7 mouse cellular contexts compared by ENCODE assay signal in the genomic region with DNA sequence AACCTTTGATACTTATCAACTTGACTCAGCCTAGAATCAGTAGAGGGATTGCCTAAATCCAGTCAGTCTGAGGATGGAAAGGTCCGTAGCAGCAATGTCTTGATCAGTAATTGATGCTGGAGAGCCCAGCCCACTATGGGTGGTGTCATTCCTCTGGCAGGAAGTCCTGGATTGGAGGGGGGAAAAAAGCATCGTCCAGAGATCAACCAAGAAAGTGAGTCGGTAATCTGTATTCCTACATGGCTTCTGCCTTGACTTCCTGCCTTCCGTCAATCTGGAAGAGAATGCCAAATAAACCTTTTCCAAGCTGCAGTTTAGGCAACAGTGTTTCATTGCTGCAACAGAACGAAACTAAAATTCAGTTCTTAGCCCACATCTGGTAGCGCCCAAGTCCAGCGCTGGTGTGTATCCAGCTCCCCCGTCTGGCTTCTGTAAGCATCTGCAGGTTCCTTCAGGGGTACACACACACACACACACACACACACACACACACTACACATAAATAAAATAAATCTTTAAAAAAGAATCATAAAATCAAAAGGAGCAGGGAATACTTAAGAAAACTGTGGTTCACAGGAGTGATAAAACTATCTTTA. TPM values are rescaled to one million over a fixed set of nuclear protein-coding genes. Genes with fewer than 3 reads are reported as not detected.
A peak's percentile ranks its signal among the peaks of the same experiment; 100 is the strongest.
DNase-seq lines count a peak whose midpoint lies in the region; ATAC-seq and TF ChIP-seq lines count a peak whose summit lies in the region.

No protein-coding gene starts in this region.

- no peaks in the 10 kb centered on the region for H3K27me3 ChIP-seq in lung, postnatal 0 days (replicated peaks; ENCODE audit: insufficient read depth, low read length)
- peaks cover 7% of the 10 kb centered on the region; the same call in 1 of the 2 replicates for H3K27me3 ChIP-seq in forebrain, embryonic 10.5 days (ENCODE audit: poor library complexity, severe bottlenecking)
- no peaks in the 10 kb centered on the region for H3K27me3 ChIP-seq in kidney, embryonic 16.5 days (ENCODE audit: insufficient read depth, low read length)
- H3K27me3 ChIP-seq in small intestine, adult 2 months (ENCODE audit: control insufficient read depth, insufficient read depth, low read length): no peaks in the 10 kb centered on the region

- no peak for TF ChIP-seq EP300 in lung, postnatal 0 days (IDR thresholded peaks at IDR 0.05)

- WGBS in lung, postnatal 0 days: 73% methylated on average over 8 of the region's 8 CpGs
- WGBS in forebrain, embryonic 10.5 days: 89% methylated on average over 8 of the region's 8 CpGs
- WGBS in kidney, embryonic 16.5 days: 86% methylated on average over 8 of the region's 8 CpGs
- 64% methylated on average over 8 of the region's 8 CpGs for WGBS in small intestine, adult 2 months

- TF ChIP-seq POLR2A in small intestine, adult 2 months (IDR thresholded peaks at IDR 0.05; ENCODE audit: low read depth, low read length): no peak

- peak overlapping the region; percentile 81; the same call in 1 of the 2 replicates for H3K27ac ChIP-seq in lung, postnatal 0 days (ENCODE audit: low read length)
- H3K27ac ChIP-seq in forebrain, embryonic 10.5 days: peak overlapping the region; percentile 88; the same call in 1 of the 2 replicates
- peak overlapping the region; percentile 64 for H3K27ac ChIP-seq in kidney, embryonic 16.5 days (ENCODE audit: low read length)
- peak overlapping the region; percentile 89; the same call in 1 of the 2 replicates for H3K27ac ChIP-seq in small intestine, adult 2 months (ENCODE audit: insufficient read depth, low read depth, low read length)

- H3K9me3 ChIP-seq in lung, postnatal 0 days (ENCODE audit: low read length): no peaks in the 10 kb centered on the region
- H3K9me3 ChIP-seq in forebrain, embryonic 10.5 days: no peaks in the 10 kb centered on the region
- no peaks in the 10 kb centered on the region for H3K9me3 ChIP-seq in kidney, embryonic 16.5 days (ENCODE audit: low read length)

- peaks cover 6% of the 10 kb centered on the region; the same call in 1 of the 2 replicates for H3K4me1 ChIP-seq in lung, postnatal 0 days (ENCODE audit: insufficient read depth, low read depth, low read length)
- peaks cover 18% of the 10 kb centered on the region for H3K4me1 ChIP-seq in forebrain, embryonic 10.5 days
- H3K4me1 ChIP-seq in kidney, embryonic 16.5 days (ENCODE audit: insufficient read depth, low read length): peaks cover 14% of the 10 kb centered on the region
- H3K4me1 ChIP-seq in small intestine, adult 2 months (ENCODE audit: control insufficient read depth, insufficient read depth, insufficient read length, low read length): peaks cover 5% of the 10 kb centered on the region; the same call in 1 of the 2 replicates

- intact Hi-C loops in left cerebral cortex, postnatal 4 days (cut with DNase I): no loop called here

- H3K9ac ChIP-seq in lung, postnatal 0 days (replicated peaks; ENCODE audit: low read depth): 0 out of 2 replicates have a peak overlapping the region, but pooled peaks have one; percentile 71
- peak overlapping the region; percentile 83 for H3K9ac ChIP-seq in kidney, embryonic 16.5 days (replicated peaks; ENCODE audit: low read length)

- ATAC-seq in lung, postnatal 0 days: no peak
- no peak for ATAC-seq in kidney, embryonic 16.5 days (ENCODE audit: low FRiP score, low TSS enrichment)
- ATAC-seq in activated CD4-positive, CD25-positive, alpha-beta regulatory T cell, adult 4 months: no peak

- H3K4me3 ChIP-seq in lung, postnatal 0 days (ENCODE audit: low read depth, low read length): no peak overlapping the region; the same call in 1 of the 2 replicates
- H3K4me3 ChIP-seq in forebrain, embryonic 10.5 days: peak overlapping the region; percentile 81
- peak overlapping the region; percentile 80 for H3K4me3 ChIP-seq in kidney, embryonic 16.5 days (ENCODE audit: low read length)
- no peak overlapping the region; the same call in 1 of the 2 replicates for H3K4me3 ChIP-seq in small intestine, adult 2 months (ENCODE audit: low read depth, low read length)

- no peak for DNase-seq in lung, postnatal 0 days (ENCODE audit: low spot score)
- DNase-seq in lung, postnatal 36 days: no peak
- no peak for DNase-seq in forebrain, embryonic 10.5 days (ENCODE audit: extremely low spot score, low spot score)
- no peak for DNase-seq in left cerebral cortex, postnatal 4 days

- peak overlapping the region; percentile 86 for H3K4me2 ChIP-seq in lung, postnatal 0 days (replicated peaks; ENCODE audit: low read depth, low read length)
- H3K4me2 ChIP-seq in kidney, embryonic 16.5 days (replicated peaks; ENCODE audit: low read depth, low read length): peak overlapping the region; percentile 58

- H3K36me3 ChIP-seq in lung, postnatal 0 days (ENCODE audit: insufficient read depth, low read length): no peaks in the 10 kb centered on the region
- H3K36me3 ChIP-seq in forebrain, embryonic 10.5 days (replicated peaks): no peaks in the 10 kb centered on the region; the same call in none of the 2 replicates
- H3K36me3 ChIP-seq in kidney, embryonic 16.5 days (ENCODE audit: insufficient read depth, low read length): peaks cover 3% of the 10 kb centered on the region; the same call in 1 of the 2 replicates
- H3K36me3 ChIP-seq in small intestine, adult 2 months (ENCODE audit: control insufficient read depth, insufficient read depth, low read length): peaks cover 4% of the 10 kb centered on the region; the same call in 1 of the 2 replicates

- TF ChIP-seq CTCF in lung, postnatal 0 days (IDR thresholded peaks at IDR 0.05): no peak
- peak; percentile 11; the same call in 1 of the 2 replicates for TF ChIP-seq CTCF in small intestine, adult 2 months (IDR thresholded peaks at IDR 0.05; ENCODE audit: extremely low read depth, insufficient read length, insufficient replicate concordance, low read depth, low read length)

RNA-seq across cellular contexts. Expression of a gene that starts 1.0 kb away (rescaled TPM):
- polyA plus RNA-seq in lung, postnatal 0 days (2015; fragmentation: Nextera tagmentation; extraction: Ambion mirVana): 7.4 TPM in 2 replicates
- 20.6 and 23.1 TPM in 2 replicates for polyA plus RNA-seq in forebrain, embryonic 10.5 days (2016; fragmentation: Nextera tagmentation; extraction: Ambion mirVana)
- polyA plus RNA-seq in kidney, embryonic 16.5 days (2015; fragmentation: Nextera tagmentation; extraction: Ambion mirVana): 28.5 and 29.0 TPM in 2 replicates
- polyA plus RNA-seq in small intestine, adult 2 months (2012; rRNA removed): 13.3 and 52.2 TPM in 2 replicates
- 1 to 10 TPM; 9.1 to 9.6 TPM for total RNA-seq in left cerebral cortex, postnatal 4 days (2021)
- 1 to 10 TPM; 2.9 to 3.8 TPM for polyA plus RNA-seq in activated CD4-positive, CD25-positive, alpha-beta regulatory T cell, adult 4 months (2017; shearing (Covaris generic))

RNA-seq across cellular contexts. Expression of a gene that starts 11.8 kb away (rescaled TPM):
- polyA plus RNA-seq in lung, postnatal 0 days (2015; fragmentation: Nextera tagmentation; extraction: Ambion mirVana): 25.0 and 25.9 TPM in 2 replicates
- 42.9 and 43.7 TPM in 2 replicates for polyA plus RNA-seq in forebrain, embryonic 10.5 days (2016; fragmentation: Nextera tagmentation; extraction: Ambion mirVana)
- polyA plus RNA-seq in kidney, embryonic 16.5 days (2015; fragmentation: Nextera tagmentation; extraction: Ambion mirVana): 41.6 and 42.2 TPM in 2 replicates
- polyA plus RNA-seq in small intestine, adult 2 months (2012; rRNA removed): 1.4 and 2.5 TPM in 2 replicates
- 10 to 100 TPM; 18.7 to 20.1 TPM for total RNA-seq in left cerebral cortex, postnatal 4 days (2021)
- 10 to 100 TPM; 21.4 to 22.8 TPM for polyA plus RNA-seq in activated CD4-positive, CD25-positive, alpha-beta regulatory T cell, adult 4 months (2017; shearing (Covaris generic))

Comparison
In these comparisons a context has a peak if more than half of its experiments do, and no peak if none do; other contexts are left out.
1. H3K4me3 ChIP-seq: peak in forebrain, embryonic 10.5 days (single experiment) and kidney, embryonic 16.5 days (single experiment); none in lung, postnatal 0 days (single experiment) and small intestine, adult 2 months (single experiment).
2. Peak in every context shown above with its lines, with median percentiles within 50 percentile points of each other: H3K27ac ChIP-seq.